In the genomic region with DNA sequence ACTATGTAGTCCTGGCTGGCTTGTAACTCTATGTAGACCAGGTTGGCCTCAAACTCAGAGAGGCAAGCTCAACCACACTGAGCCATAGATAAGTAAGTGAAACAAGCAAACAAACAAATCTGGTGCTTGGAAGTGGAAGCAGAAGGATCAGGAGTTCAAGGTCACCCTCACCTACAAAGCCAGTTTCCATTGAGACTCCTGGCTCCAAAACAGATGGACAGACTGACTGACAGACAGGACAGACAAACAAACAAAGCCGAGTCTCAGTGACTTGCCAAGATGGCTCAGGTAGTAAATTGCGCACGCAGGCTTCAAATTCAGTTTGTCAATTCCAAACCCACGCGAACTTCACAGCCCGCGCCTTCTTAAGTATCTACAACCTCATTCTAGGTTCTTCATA, we compare ENCODE assay signal across 8 mouse cellular contexts. TPM values are rescaled to one million over a fixed set of nuclear protein-coding genes. Genes with fewer than 3 reads are reported as not detected.
DNase-seq lines count a peak whose midpoint lies in the region; ATAC-seq lines count a peak whose summit lies in the region.

No protein-coding gene starts in this region.

- no peak for ATAC-seq in kidney, embryonic 15.5 days (replicated peaks; ENCODE audit: low FRiP score)
- ATAC-seq in hindbrain, embryonic 14.5 days (ENCODE audit: low FRiP score), result 0 out of 2 replicates have a peak, but pooled peaks have one; percentile 7
- ATAC-seq in midbrain, embryonic 15.5 days (replicated peaks), result no peak
- no peak for ATAC-seq in erythroid progenitor cell, adult 5-6 weeks (replicated peaks; ENCODE audit: low FRiP score, poor library complexity, severe bottlenecking)

- no peaks in the 10 kb centered on the region for H3K27me3 ChIP-seq in kidney, embryonic 15.5 days
- no peaks in the 10 kb centered on the region for H3K27me3 ChIP-seq in hindbrain, embryonic 14.5 days (ENCODE audit: control insufficient read depth, insufficient read depth, low read length)
- H3K27me3 ChIP-seq in midbrain, embryonic 15.5 days (replicated peaks), result no peaks in the 10 kb centered on the region

- peak overlapping the region; percentile 96 for H3K4me2 ChIP-seq in kidney, embryonic 15.5 days
- peak overlapping the region; percentile 96 for H3K4me2 ChIP-seq in hindbrain, embryonic 14.5 days (replicated peaks)
- peak overlapping the region; percentile 96 for H3K4me2 ChIP-seq in midbrain, embryonic 15.5 days

- 22% methylated on average over 7 of the region's 7 CpGs for WGBS in kidney, embryonic 15.5 days
- 13% methylated on average over 7 of the region's 7 CpGs for WGBS in hindbrain, embryonic 14.5 days
- 22% methylated on average over 7 of the region's 7 CpGs for WGBS in midbrain, embryonic 15.5 days

- H3K9me3 ChIP-seq in kidney, embryonic 15.5 days (replicated peaks), result no peaks in the 10 kb centered on the region
- H3K9me3 ChIP-seq in hindbrain, embryonic 14.5 days (ENCODE audit: control insufficient read depth, low read length), result no peaks in the 10 kb centered on the region
- H3K9me3 ChIP-seq in midbrain, embryonic 15.5 days, result no peaks in the 10 kb centered on the region

- peaks cover 29% of the 10 kb centered on the region for H3K4me1 ChIP-seq in kidney, embryonic 15.5 days
- peaks cover 29% of the 10 kb centered on the region for H3K4me1 ChIP-seq in hindbrain, embryonic 14.5 days (replicated peaks; ENCODE audit: control insufficient read depth, insufficient read depth, low read length)
- peaks cover 24% of the 10 kb centered on the region for H3K4me1 ChIP-seq in midbrain, embryonic 15.5 days

- H3K4me3 ChIP-seq in kidney, embryonic 15.5 days (replicated peaks), result peak overlapping the region; percentile 90
- H3K4me3 ChIP-seq in hindbrain, embryonic 14.5 days (replicated peaks; ENCODE audit: low read length), result peak overlapping the region; percentile 90
- H3K4me3 ChIP-seq in midbrain, embryonic 15.5 days, result peak overlapping the region; percentile 89

- no peak for DNase-seq in kidney, postnatal 14 days
- peak; percentile 40 for DNase-seq in c-Kit-negative CD71-positive TER-119-positive erythroid progenitor cells, embryonic 14.5 days (ENCODE audit: low read depth, low spot score)
- DNase-seq in hindbrain, embryonic 14.5 days (ENCODE audit: low spot score), result no peak
- no peak for DNase-seq in urinary bladder, adult 2 months (ENCODE audit: low spot score)
- DNase-seq in B cell, adult 2 months, result no peak

- peak overlapping the region; percentile 85 for H3K9ac ChIP-seq in kidney, embryonic 15.5 days
- peak overlapping the region; percentile 87 for H3K9ac ChIP-seq in hindbrain, embryonic 14.5 days
- H3K9ac ChIP-seq in midbrain, embryonic 15.5 days, result peak overlapping the region; percentile 86

- no peaks in the 10 kb centered on the region for H3K36me3 ChIP-seq in kidney, embryonic 15.5 days
- H3K36me3 ChIP-seq in hindbrain, embryonic 14.5 days (replicated peaks; ENCODE audit: control insufficient read depth, insufficient read depth), result no peaks in the 10 kb centered on the region
- no peaks in the 10 kb centered on the region for H3K36me3 ChIP-seq in midbrain, embryonic 15.5 days (replicated peaks)

- H3K27ac ChIP-seq in kidney, embryonic 15.5 days, result peak overlapping the region; percentile 86
- peak overlapping the region; percentile 88 for H3K27ac ChIP-seq in hindbrain, embryonic 14.5 days
- peak overlapping the region; percentile 86 for H3K27ac ChIP-seq in midbrain, embryonic 15.5 days

RNA-seq across cellular contexts. Expression of gene Fam234b, which starts 0.3 kb away (rescaled TPM):
- 35.5 and 37.4 TPM in 2 replicates for polyA plus RNA-seq in kidney, embryonic 15.5 days (2015; fragmentation: Nextera tagmentation; extraction: Ambion mirVana)
- polyA plus RNA-seq in hindbrain, embryonic 14.5 days (2014; fragmentation: Nextera tagmentation; extraction: Ambion mirVana), result 117 and 126 TPM in 2 replicates
- polyA plus RNA-seq in midbrain, embryonic 15.5 days (2015; fragmentation: Nextera tagmentation; extraction: Ambion mirVana), result 110 and 117 TPM in 2 replicates
- 110 and 154 TPM in 2 replicates for total RNA-seq in erythroid progenitor cell, adult 5-6 weeks (2015; ENCODE audit: low replicate concordance)
- total RNA-seq in erythroid progenitor cell, adult 5-6 weeks (2017; ENCODE audit: low replicate concordance), result 96.5 and 104 TPM in 2 replicates
- polyA plus RNA-seq in urinary bladder, adult 2 months (2012; rRNA removed), result 5.6 and 5.9 TPM in 2 replicates

RNA-seq across cellular contexts. Expression of gene Hebp1, which starts 0.4 kb away (rescaled TPM):
- 27.1 and 28.0 TPM in 2 replicates for polyA plus RNA-seq in kidney, embryonic 15.5 days (2015; fragmentation: Nextera tagmentation; extraction: Ambion mirVana)
- polyA plus RNA-seq in hindbrain, embryonic 14.5 days (2014; fragmentation: Nextera tagmentation; extraction: Ambion mirVana), result 3.1 and 3.3 TPM in 2 replicates
- polyA plus RNA-seq in midbrain, embryonic 15.5 days (2015; fragmentation: Nextera tagmentation; extraction: Ambion mirVana), result 4.7 and 6.1 TPM in 2 replicates
- 192 and 305 TPM in 2 replicates for total RNA-seq in erythroid progenitor cell, adult 5-6 weeks (2015; ENCODE audit: low replicate concordance)
- 368 and 376 TPM in 2 replicates for total RNA-seq in erythroid progenitor cell, adult 5-6 weeks (2017; ENCODE audit: low replicate concordance)
- polyA plus RNA-seq in urinary bladder, adult 2 months (2012; rRNA removed), result 40.7 and 41.8 TPM in 2 replicates

RNA-seq across cellular contexts. Expression of gene Gsg1, which starts 56.7 kb away (rescaled TPM):
- polyA plus RNA-seq in kidney, embryonic 15.5 days (2015; fragmentation: Nextera tagmentation; extraction: Ambion mirVana), result 0.63 and 0.71 TPM in 2 replicates
- polyA plus RNA-seq in hindbrain, embryonic 14.5 days (2014; fragmentation: Nextera tagmentation; extraction: Ambion mirVana), result 0.15 and 0.31 TPM in 2 replicates
- 0.19 TPM in 1 of 2 replicates, not detected in the other for polyA plus RNA-seq in midbrain, embryonic 15.5 days (2015; fragmentation: Nextera tagmentation; extraction: Ambion mirVana)
- total RNA-seq in erythroid progenitor cell, adult 5-6 weeks (2015; ENCODE audit: low replicate concordance), result not detected in 2 replicates
- not detected in 2 replicates for total RNA-seq in erythroid progenitor cell, adult 5-6 weeks (2017; ENCODE audit: low replicate concordance)
- 0.06 and 0.21 TPM in 2 replicates for polyA plus RNA-seq in urinary bladder, adult 2 months (2012; rRNA removed)
